In the genomic region with DNA sequence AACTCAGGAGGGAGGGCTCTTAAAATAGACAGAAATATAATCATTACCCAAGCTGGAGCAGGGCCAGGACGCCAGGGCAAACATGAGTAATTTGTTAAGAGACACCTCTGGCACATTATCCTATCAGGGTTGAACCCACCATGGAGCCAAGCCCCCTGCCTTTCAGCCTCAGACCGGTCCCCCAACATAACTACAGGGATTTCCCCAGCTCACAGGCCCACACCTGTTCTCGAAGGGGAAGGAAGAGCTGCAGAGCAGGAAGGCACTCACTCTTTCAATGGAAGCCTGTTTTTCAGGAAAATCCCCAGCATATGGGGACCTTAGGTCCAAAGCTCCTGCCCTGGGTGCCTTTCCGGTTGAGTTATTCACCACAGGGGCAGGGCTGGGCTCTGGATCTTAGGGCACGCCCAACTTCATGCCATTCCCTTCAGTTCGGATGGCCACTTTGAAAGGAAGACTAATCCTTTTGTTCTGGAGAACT, we compare ENCODE assay signal across 11 mouse cellular contexts. TPM values are rescaled to one million over a fixed set of nuclear protein-coding genes. Genes with fewer than 3 reads are reported as not detected.
DNase-seq lines count a peak whose midpoint lies in the region; ATAC-seq lines count a peak whose summit lies in the region.
"Had no signal": no experiment of that assay in that cellular context is flagged by ENCODE, and none has a peak within 500 bp of the region (broad histone marks: within the 10 kb centered on the region; RNA-seq: fewer than 3 reads in every experiment).

No protein-coding gene starts in this region.

- peaks cover 46 to 74% of the 10 kb centered on the region in 2 experiments for H3K4me1 ChIP-seq in heart, embryonic 14.5 days (ENCODE audit: control insufficient read depth in 2 of 2, insufficient read depth in 2 of 2, low read length in 2 of 2)
- H3K4me1 ChIP-seq in forebrain, embryonic 13.5 days = peaks cover 66% of the 10 kb centered on the region

- H3K9me3 ChIP-seq in heart, embryonic 14.5 days (ENCODE audit: control insufficient read depth, low read length) = no peaks in the 10 kb centered on the region
- H3K9me3 ChIP-seq in forebrain, embryonic 13.5 days (replicated peaks) = no peaks in the 10 kb centered on the region
- H3K9me3 ChIP-seq: limb, embryonic 12.5 days had no signal

- H3K36me3 ChIP-seq in heart, embryonic 14.5 days (ENCODE audit: control insufficient read depth, insufficient read depth, low read length) = no peaks in the 10 kb centered on the region
- H3K36me3 ChIP-seq in forebrain, embryonic 13.5 days (ENCODE audit: poor library complexity, severe bottlenecking) = no peaks in the 10 kb centered on the region
- H3K36me3 ChIP-seq: limb, embryonic 12.5 days had no signal

- H3K27me3 ChIP-seq in heart, embryonic 14.5 days (ENCODE audit: control insufficient read depth, insufficient read depth, low read length) = no peaks in the 10 kb centered on the region
- no peaks in the 10 kb centered on the region for H3K27me3 ChIP-seq in forebrain, embryonic 13.5 days
- H3K27me3 ChIP-seq: limb, embryonic 12.5 days had no signal

- 15% methylated on average over 6 of the region's 6 CpGs for WGBS in heart, embryonic 14.5 days
- WGBS in forebrain, embryonic 13.5 days = 4% methylated on average over 6 of the region's 6 CpGs

- peak overlapping the region; percentile 69 for H3K27ac ChIP-seq in heart, embryonic 14.5 days (replicated peaks in 1 of 2; ENCODE audit: control insufficient read depth in 1 of 2, insufficient read depth in 1 of 2, low read depth in 2 of 2, low read length in 2 of 2)
- peak overlapping the region; percentile 44 for H3K27ac ChIP-seq in forebrain, embryonic 13.5 days

- no peak overlapping the region; the same call in 1 of the 2 replicates for H3K9ac ChIP-seq in heart, embryonic 14.5 days (ENCODE audit: low read length)
- no peak overlapping the region for H3K9ac ChIP-seq in forebrain, embryonic 13.5 days
- H3K9ac ChIP-seq: limb, embryonic 12.5 days had no signal

- no peak for DNase-seq in heart, postnatal 4 days
- peak; percentile 93 for DNase-seq in ES-CJ7 (ENCODE audit: low read depth, low spot score)
- DNase-seq in kidney, postnatal 14 days = peak; percentile 85
- DNase-seq in spleen, adult 18-20 months = no peak
- no peak for DNase-seq in layer of hippocampus, postnatal 10 days (ENCODE audit: low spot score in 2 of 2)
- no peak for DNase-seq in spleen, adult 12 weeks (ENCODE audit: low spot score)

- H3K4me2 ChIP-seq in heart, embryonic 14.5 days (ENCODE audit: low read length) = peak overlapping the region; percentile 14; the same call in 1 of the 2 replicates
- peak overlapping the region; percentile 4; the same call in 1 of the 2 replicates for H3K4me2 ChIP-seq in forebrain, embryonic 13.5 days
- H3K4me2 ChIP-seq: limb, embryonic 12.5 days had no signal

- no peak for ATAC-seq in heart, embryonic 14.5 days (ENCODE audit: insufficient number of reproducible peaks, insufficient read depth, low FRiP score, low read depth)
- ATAC-seq in forebrain, embryonic 13.5 days = 0 out of 2 replicates have a peak, but pooled peaks have one; percentile 8

- no peak overlapping the region for H3K4me3 ChIP-seq in heart, embryonic 14.5 days (ENCODE audit: control insufficient read depth in 1 of 2, insufficient read depth in 1 of 2, low read depth in 1 of 2, low read length in 2 of 2)
- H3K4me3 ChIP-seq in forebrain, embryonic 13.5 days = no peak overlapping the region
- H3K4me3 ChIP-seq: limb, embryonic 12.5 days had no signal

RNA-seq across cellular contexts. Expression of gene Fgfr2, which starts 10.8 kb away (rescaled TPM):
- polyA plus RNA-seq in heart, embryonic 14.5 days (2014; fragmentation: Nextera tagmentation; extraction: Ambion mirVana) = 20.5 and 22.4 TPM in 2 replicates
- total RNA-seq in heart, postnatal 4 days (2021) = 10 to 100 TPM; 10.2 to 10.6 TPM
- 47.9 and 56.7 TPM in 2 replicates for polyA plus RNA-seq in forebrain, embryonic 13.5 days (2015; fragmentation: Nextera tagmentation; extraction: Ambion mirVana)
- 10 to 100 TPM; 35.6 to 48.3 TPM for total RNA-seq in layer of hippocampus, postnatal 10 days (2021)
- total RNA-seq: CH12.LX; neutrophil, adult 5-6 weeks had no signal

RNA-seq across cellular contexts. Expression of gene Ctbp2, which starts 11.8 kb away (rescaled TPM):
- polyA plus RNA-seq in heart, embryonic 14.5 days (2014; fragmentation: Nextera tagmentation; extraction: Ambion mirVana) = 52.1 and 54.3 TPM in 2 replicates
- total RNA-seq in heart, postnatal 4 days (2021) = 10 to 100 TPM; 56.0 to 65.3 TPM
- 104 and 106 TPM in 2 replicates for polyA plus RNA-seq in forebrain, embryonic 13.5 days (2015; fragmentation: Nextera tagmentation; extraction: Ambion mirVana)
- total RNA-seq in layer of hippocampus, postnatal 10 days (2021) = 10 to 100 TPM; 62.3 to 63.6 TPM

Comparison
In these comparisons a context has a peak if more than half of its experiments do, and no peak if none do; other contexts are left out.
1. DNase-seq: peak in ES-CJ7 (single experiment) and kidney, postnatal 14 days (single experiment); none in heart, postnatal 4 days (single experiment), spleen, adult 18-20 months (0 of 2), layer of hippocampus, postnatal 10 days (0 of 2) and spleen, adult 12 weeks (single experiment).